Comparison of ENCODE assay signal across 27 mouse cellular contexts in the genomic region with DNA sequence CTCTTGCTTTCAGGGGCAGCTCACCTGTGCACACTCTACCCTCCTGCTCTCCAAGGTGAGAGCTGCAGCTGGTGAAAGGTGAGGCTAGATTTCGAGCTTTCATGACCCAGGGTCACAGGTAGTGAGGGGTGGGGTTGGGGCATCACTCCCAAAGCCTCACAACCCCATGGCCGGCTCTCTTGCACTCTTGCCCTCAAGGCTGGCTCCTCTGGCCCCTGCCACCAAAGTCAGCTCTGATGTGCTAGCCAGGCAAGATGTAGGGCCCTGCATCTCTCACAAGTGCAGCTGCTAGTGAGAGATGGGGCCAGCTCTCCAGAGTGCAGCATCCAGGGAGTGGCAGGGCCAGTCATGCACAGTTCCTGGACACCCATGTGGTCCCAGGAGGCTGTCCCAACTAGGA. TPM values are rescaled to one million over a fixed set of nuclear protein-coding genes. Genes with fewer than 3 reads are reported as not detected.
A peak's percentile ranks its signal among the peaks of the same experiment; 100 is the strongest.
DNase-seq lines count a peak whose midpoint lies in the region; ATAC-seq lines count a peak whose summit lies in the region.
"Had no signal": no experiment of that assay in that cellular context is flagged by ENCODE, and none has a peak within 500 bp of the region (broad histone marks: within the 10 kb centered on the region; RNA-seq: fewer than 3 reads in every experiment).

No protein-coding gene starts in this region.

- no peaks in the 10 kb centered on the region for H3K36me3 ChIP-seq in embryonic facial prominence, embryonic 13.5 days
- H3K36me3 ChIP-seq in embryonic facial prominence, embryonic 10.5 days (replicated peaks) = no peaks in the 10 kb centered on the region
- H3K36me3 ChIP-seq in heart, embryonic 10.5 days = no peaks in the 10 kb centered on the region
- H3K36me3 ChIP-seq in heart, embryonic 11.5 days (ENCODE audit: control insufficient read depth, insufficient read depth, low read length) = no peaks in the 10 kb centered on the region
- H3K36me3 ChIP-seq: embryonic facial prominence, embryonic 12.5 days; embryonic facial prominence, embryonic 15.5 days; forebrain, embryonic 10.5 days; forebrain, embryonic 12.5 days; G1E had no signal

- H3K9me3 ChIP-seq in embryonic facial prominence, embryonic 13.5 days = no peaks in the 10 kb centered on the region
- peaks cover 2% of the 10 kb centered on the region; the same call in 1 of the 2 replicates for H3K9me3 ChIP-seq in embryonic facial prominence, embryonic 10.5 days
- no peaks in the 10 kb centered on the region for H3K9me3 ChIP-seq in heart, embryonic 10.5 days
- H3K9me3 ChIP-seq in heart, embryonic 11.5 days (replicated peaks; ENCODE audit: control insufficient read depth, low read length) = peaks cover 3% of the 10 kb centered on the region; the same call in 1 of the 2 replicates
- H3K9me3 ChIP-seq: embryonic facial prominence, embryonic 12.5 days; embryonic facial prominence, embryonic 15.5 days; forebrain, embryonic 10.5 days; G1E had no signal

- H3K4me2 ChIP-seq in embryonic facial prominence, embryonic 13.5 days = no peak overlapping the region
- H3K4me2 ChIP-seq in heart, embryonic 11.5 days = no peak overlapping the region
- H3K4me2 ChIP-seq: embryonic facial prominence, embryonic 12.5 days; embryonic facial prominence, embryonic 15.5 days; forebrain, embryonic 12.5 days had no signal

- 0 out of 2 replicates have a peak, but pooled peaks have one; percentile 15 for ATAC-seq in embryonic facial prominence, embryonic 13.5 days (ENCODE audit: insufficient number of reproducible peaks, insufficient read depth, low FRiP score, low TSS enrichment, low read depth)
- ATAC-seq in heart, embryonic 11.5 days (replicated peaks; ENCODE audit: insufficient number of reproducible peaks, low FRiP score, low TSS enrichment) = no peak
- ATAC-seq in erythroblast, adult 5-6 weeks (replicated peaks; ENCODE audit: low FRiP score, poor library complexity, severe bottlenecking) = 0 out of 2 replicates have a peak, but pooled peaks have one; percentile 22
- ATAC-seq: activated CD4-positive, CD25-positive, alpha-beta regulatory T cell, adult 4 months; CD4-positive, CD25-positive, alpha-beta regulatory T cell, adult 4 months; forebrain, embryonic 14.5 days; forebrain, embryonic 16.5 days; Patski had no signal

- H3K27ac ChIP-seq in embryonic facial prominence, embryonic 13.5 days = no peak overlapping the region
- no peak overlapping the region for H3K27ac ChIP-seq in embryonic facial prominence, embryonic 10.5 days (replicated peaks)
- H3K27ac ChIP-seq in heart, embryonic 10.5 days = no peak overlapping the region
- H3K27ac ChIP-seq in heart, embryonic 11.5 days (ENCODE audit: low read depth, low read length) = no peak overlapping the region
- H3K27ac ChIP-seq: embryonic facial prominence, embryonic 12.5 days; embryonic facial prominence, embryonic 15.5 days; forebrain, embryonic 10.5 days; forebrain, embryonic 12.5 days had no signal

- H3K4me1 ChIP-seq in embryonic facial prominence, embryonic 13.5 days = no peaks in the 10 kb centered on the region
- H3K4me1 ChIP-seq in embryonic facial prominence, embryonic 10.5 days = 0 out of 2 replicates have a peak, but pooled peaks cover 3% of the 10 kb centered on the region
- no peaks in the 10 kb centered on the region for H3K4me1 ChIP-seq in heart, embryonic 10.5 days
- H3K4me1 ChIP-seq in heart, embryonic 11.5 days (ENCODE audit: control insufficient read depth, insufficient read depth, low read length) = no peaks in the 10 kb centered on the region
- H3K4me1 ChIP-seq: embryonic facial prominence, embryonic 12.5 days; embryonic facial prominence, embryonic 15.5 days; forebrain, embryonic 10.5 days; forebrain, embryonic 12.5 days had no signal

- H3K9ac ChIP-seq in embryonic facial prominence, embryonic 13.5 days = no peak overlapping the region
- H3K9ac ChIP-seq in heart, embryonic 11.5 days (ENCODE audit: low read depth, low read length) = no peak overlapping the region
- H3K9ac ChIP-seq: embryonic facial prominence, embryonic 12.5 days; embryonic facial prominence, embryonic 15.5 days; forebrain, embryonic 12.5 days had no signal

- no peaks in the 10 kb centered on the region for H3K27me3 ChIP-seq in embryonic facial prominence, embryonic 13.5 days
- H3K27me3 ChIP-seq in embryonic facial prominence, embryonic 10.5 days (replicated peaks; ENCODE audit: low read depth, poor library complexity, severe bottlenecking) = no peaks in the 10 kb centered on the region
- H3K27me3 ChIP-seq in heart, embryonic 10.5 days (ENCODE audit: insufficient read depth, poor library complexity, severe bottlenecking) = no peaks in the 10 kb centered on the region
- peaks cover 2% of the 10 kb centered on the region; the same call in 1 of the 2 replicates for H3K27me3 ChIP-seq in heart, embryonic 11.5 days (ENCODE audit: control insufficient read depth, insufficient read depth, low read length)
- H3K27me3 ChIP-seq: CH12.LX; embryonic facial prominence, embryonic 12.5 days; embryonic facial prominence, embryonic 15.5 days; Patski had no signal

- H3K4me3 ChIP-seq in embryonic facial prominence, embryonic 13.5 days = no peak overlapping the region
- no peak overlapping the region for H3K4me3 ChIP-seq in embryonic facial prominence, embryonic 10.5 days
- no peak overlapping the region for H3K4me3 ChIP-seq in heart, embryonic 10.5 days
- no peak overlapping the region for H3K4me3 ChIP-seq in heart, embryonic 11.5 days (ENCODE audit: low read depth, low read length)
- H3K4me3 ChIP-seq: embryonic facial prominence, embryonic 12.5 days; embryonic facial prominence, embryonic 15.5 days; forebrain, embryonic 10.5 days; forebrain, embryonic 12.5 days had no signal

- 54% methylated on average over 2 of the region's 2 CpGs for WGBS in embryonic facial prominence, embryonic 13.5 days
- WGBS in embryonic facial prominence, embryonic 10.5 days = 64% methylated on average over 2 of the region's 2 CpGs
- 67% methylated on average over 2 of the region's 2 CpGs for WGBS in heart, embryonic 10.5 days
- 57% methylated on average over 2 of the region's 2 CpGs for WGBS in heart, embryonic 11.5 days (ENCODE audit: insufficient replicate concordance)

- DNase-seq in embryonic facial prominence, embryonic 10.5 days (ENCODE audit: low spot score) = no peak
- DNase-seq in heart, embryonic 10.5 days (ENCODE audit: low spot score) = peak; percentile 73
- DNase-seq in adrenal gland, postnatal 36 days = no peak
- DNase-seq: adrenal gland, adult 8-10 months; adrenal gland, postnatal 14 days; B cell, adult 2 months; cerebellum, adult 11 months; cerebellum, adult 18-20 months; cerebellum, adult 8-10 months; cerebellum, adult 9-11 months; cerebellum, postnatal 14 days; cerebellum, postnatal 36 days; embryo, embryonic 11 days had no signal

RNA-seq across cellular contexts. Expression of a gene that starts 17.8 kb away (rescaled TPM):
- 12.7 and 12.8 TPM in 2 replicates for polyA plus RNA-seq in embryonic facial prominence, embryonic 13.5 days (2015; fragmentation: Nextera tagmentation; extraction: Ambion mirVana)
- polyA plus RNA-seq in embryonic facial prominence, embryonic 10.5 days (2016; fragmentation: Nextera tagmentation; extraction: Ambion mirVana) = 16.5 and 16.6 TPM in 2 replicates
- 52.7 and 79.6 TPM in 2 replicates for polyA plus RNA-seq in heart, embryonic 10.5 days (2016; fragmentation: Nextera tagmentation; extraction: Ambion mirVana)
- polyA plus RNA-seq in heart, embryonic 11.5 days (2014; fragmentation: Nextera tagmentation; extraction: Ambion mirVana) = 62.5 and 74.7 TPM in 2 replicates
- 8.8 and 19.0 TPM in 2 replicates for total RNA-seq in erythroblast, adult 5-6 weeks (2015; ENCODE audit: low replicate concordance)
- total RNA-seq in erythroblast, adult 5-6 weeks (2017; ENCODE audit: low replicate concordance) = 7.5 and 14.4 TPM in 2 replicates
- total RNA-seq in adrenal gland, postnatal 36 days (2021) = 10 to 100 TPM; 76.8 to 84.6 TPM

RNA-seq across cellular contexts. Expression of a gene that starts 48.6 kb away (rescaled TPM):
- 9.9 and 11.1 TPM in 2 replicates for polyA plus RNA-seq in embryonic facial prominence, embryonic 13.5 days (2015; fragmentation: Nextera tagmentation; extraction: Ambion mirVana)
- polyA plus RNA-seq in embryonic facial prominence, embryonic 10.5 days (2016; fragmentation: Nextera tagmentation; extraction: Ambion mirVana) = 7.3 and 8.2 TPM in 2 replicates
- 8.0 and 10.5 TPM in 2 replicates for polyA plus RNA-seq in heart, embryonic 10.5 days (2016; fragmentation: Nextera tagmentation; extraction: Ambion mirVana)
- polyA plus RNA-seq in heart, embryonic 11.5 days (2014; fragmentation: Nextera tagmentation; extraction: Ambion mirVana) = 5.9 and 7.1 TPM in 2 replicates
- 5.4 and 12.7 TPM in 2 replicates for total RNA-seq in erythroblast, adult 5-6 weeks (2015; ENCODE audit: low replicate concordance)
- total RNA-seq in erythroblast, adult 5-6 weeks (2017; ENCODE audit: low replicate concordance) = 8.0 and 11.4 TPM in 2 replicates
- 10 to 100 TPM; 18.1 to 23.8 TPM for total RNA-seq in adrenal gland, postnatal 36 days (2021)

RNA-seq across cellular contexts. Expression of a gene that starts 49.4 kb away (rescaled TPM):
- polyA plus RNA-seq in embryonic facial prominence, embryonic 13.5 days (2015; fragmentation: Nextera tagmentation; extraction: Ambion mirVana) = 83.7 and 93.8 TPM in 2 replicates
- 116 and 119 TPM in 2 replicates for polyA plus RNA-seq in embryonic facial prominence, embryonic 10.5 days (2016; fragmentation: Nextera tagmentation; extraction: Ambion mirVana)
- 67.0 and 77.1 TPM in 2 replicates for polyA plus RNA-seq in heart, embryonic 10.5 days (2016; fragmentation: Nextera tagmentation; extraction: Ambion mirVana)
- 56.0 and 58.0 TPM in 2 replicates for polyA plus RNA-seq in heart, embryonic 11.5 days (2014; fragmentation: Nextera tagmentation; extraction: Ambion mirVana)
- 20.2 and 28.4 TPM in 2 replicates for total RNA-seq in erythroblast, adult 5-6 weeks (2015; ENCODE audit: low replicate concordance)
- total RNA-seq in erythroblast, adult 5-6 weeks (2017; ENCODE audit: low replicate concordance) = 25.0 and 32.6 TPM in 2 replicates
- 10 to 100 TPM; 32.8 to 38.9 TPM for total RNA-seq in adrenal gland, postnatal 36 days (2021)
